Mouse (Mus musculus) olfactory bulb, adult 2 months (tissue): ENCODE data around the gene Rps16. TPM values are rescaled to one million over a fixed set of nuclear protein-coding genes. Genes with fewer than 3 reads are reported as not detected.

Experiments used
- H3K27ac ChIP-seq: fragments of 200-500 bp; 2 replicates; pipeline ENCODE4 v1.5.1; 2012; ENCODE audit warnings: low read depth, low read length; ENCODE audit not compliant: insufficient read depth
- H3K4me1 ChIP-seq: fragments of 200-500 bp; 2 replicates; pipeline ENCODE4 v1.6.1; 2012; ENCODE audit warnings: low read length; ENCODE audit not compliant: control insufficient read depth, insufficient read depth
- H3K4me3 ChIP-seq: fragments of 200-500 bp; 2 replicates; pipeline ENCODE4 v1.5.1; 2012; ENCODE audit warnings: mild to moderate bottlenecking, low read depth, low read length, moderate library complexity; ENCODE audit not compliant: insufficient read depth
- CTCF ChIP-seq: fragments of 200-500 bp; IDR thresholded peaks from 2 replicates; pipeline ENCODE4 v1.5.1; 2012; ENCODE audit warnings: low read depth, mild to moderate bottlenecking, low read length, moderate library complexity; ENCODE audit not compliant: insufficient read depth
- POLR2A ChIP-seq: fragments of 200-500 bp; IDR thresholded peaks from 2 replicates; pipeline ENCODE4 v1.6.1; 2012; ENCODE audit warnings: mild to moderate bottlenecking, low read depth, low read length, moderate library complexity; ENCODE audit not compliant: insufficient read depth
- WGBS: fragments of 180-500 bp; shearing (Covaris S2); methylation state at CpG from one replicate; pipeline ENCODE4 v1.1.7; 2018; 5-methylcytosine and 5-hydroxymethylcytosine counted together
- polyA plus RNA-seq: library from polyadenylated mRNA; stranded (reverse); fragments of >200 nt; gene quantifications from 2 replicates; pipeline ENCODE4 v1.2.4, GENCODE M21; 2012; ENCODE audit warnings: low replicate concordance; ENCODE audit not compliant: missing spikeins, insufficient read depth, insufficient read length

Gene Rps16
- polyA plus RNA-seq, 1 experiment, result not detected

- WGBS, result 51% methylated on average over 7 of the region's 7 CpGs
- TF ChIP-seq POLR2A, result no peak
- no peak for TF ChIP-seq CTCF
- no peak overlapping the region for H3K27ac ChIP-seq
- H3K4me1 ChIP-seq, result no peaks in the 10 kb centered on the region
- H3K4me3 ChIP-seq, result no peak overlapping the region
Measured at GRCm38 (mm10) chr7:28341381-28341780, 9.1 kb upstream of the Rps16 start.

GRCm38 (mm10) chr7:28344637-28345036 is 5.8 kb upstream of the Rps16 start:
- Histone ChIP-seq H3K4me1 (no peaks in the 10 kb centered on the region), H3K27ac (no peak overlapping the region), H3K4me3 (no peak overlapping the region)
- TF ChIP-seq CTCF, result no peak
- no peak for TF ChIP-seq POLR2A
- 3% methylated on average over 4 of the region's 4 CpGs for WGBS

- 81% methylated on average over 3 of the region's 3 CpGs for WGBS
- TF ChIP-seq POLR2A, result no peak
- no peak for TF ChIP-seq CTCF
Measured at GRCm38 (mm10) chr7:28347746-28348145, 2.7 kb upstream of the Rps16 start.

GRCm38 (mm10) chr7:28348601-28349000 is 1.9 kb upstream of the Rps16 start:
- Histone ChIP-seq H3K4me1 (peaks cover 7% of the 10 kb centered on the region), H3K4me3 (no peak overlapping the region), H3K27ac (no peak overlapping the region)
- WGBS, result 81% methylated on average over 7 of the region's 7 CpGs
- TF ChIP-seq CTCF (no peak), POLR2A (no peak)

More at GRCm38 (mm10) chr7:28347746-28348145, 2.7 kb upstream of the Rps16 start:
- no peak overlapping the region for H3K27ac ChIP-seq
- H3K4me3 ChIP-seq, result no peak overlapping the region
- H3K4me1 ChIP-seq, result peaks cover 7% of the 10 kb centered on the region

- Histone ChIP-seq H3K4me1 (peaks cover 7% of the 10 kb centered on the region), H3K4me3 (no peak overlapping the region), H3K27ac (no peak overlapping the region)
- WGBS, result 40% methylated on average over 4 of the region's 4 CpGs
- TF ChIP-seq CTCF (no peak), POLR2A (no peak)
Measured at GRCm38 (mm10) chr7:28351676-28352191, 1.3 kb downstream of the Rps16 start.

GRCm38 (mm10) chr7:28353267-28353666 is 2.8 kb downstream of the Rps16 start:
- no peak overlapping the region for H3K27ac ChIP-seq
- TF ChIP-seq POLR2A, result no peak
- no peak for TF ChIP-seq CTCF
- H3K4me1 ChIP-seq, result peaks cover 7% of the 10 kb centered on the region
- 86% methylated on average over 2 of the region's 2 CpGs for WGBS
- no peak overlapping the region for H3K4me3 ChIP-seq

- Histone ChIP-seq H3K4me3 (no peak overlapping the region), H3K4me1 (peaks cover 7% of the 10 kb centered on the region), H3K27ac (no peak overlapping the region)
- 88% methylated on average over 3 of the region's 3 CpGs for WGBS
- TF ChIP-seq CTCF (no peak), POLR2A (no peak)
Measured at GRCm38 (mm10) chr7:28354113-28354581, 3.7 kb downstream of the Rps16 start.

- TF ChIP-seq CTCF, result no peak
- TF ChIP-seq POLR2A, result no peak
- no peak overlapping the region for H3K4me3 ChIP-seq
- no peak overlapping the region for H3K27ac ChIP-seq
- WGBS, result 88% methylated on average over 3 of the region's 3 CpGs
- H3K4me1 ChIP-seq, result peaks cover 7% of the 10 kb centered on the region
Measured at GRCm38 (mm10) chr7:28354596-28354995, 4.1 kb downstream of the Rps16 start.

GRCm38 (mm10) chr7:28355221-28355620 is 4.8 kb downstream of the Rps16 start:
- no peak overlapping the region for H3K4me3 ChIP-seq
- no peak for TF ChIP-seq CTCF
- no peak for TF ChIP-seq POLR2A
- peaks cover 3% of the 10 kb centered on the region; the same call in 1 of the 2 replicates for H3K4me1 ChIP-seq
- no peak overlapping the region for H3K27ac ChIP-seq
- WGBS, result 93% methylated on average over 3 of the region's 3 CpGs

- H3K4me1 ChIP-seq, result no peaks in the 10 kb centered on the region; the same call in 1 of the 2 replicates
- H3K27ac ChIP-seq, result no peak overlapping the region
- WGBS, result 5% methylated on average over 5 of the region's 5 CpGs
- H3K4me3 ChIP-seq, result no peak overlapping the region
- TF ChIP-seq CTCF (no peak), POLR2A (no peak)
Measured at GRCm38 (mm10) chr7:28356981-28357380, 6.5 kb downstream of the Rps16 start.
